Mouse (Mus musculus): Measurements from ENCODE around the gene 1700069L16Rik. TPM values are rescaled to one million over a fixed set of nuclear protein-coding genes. Genes with fewer than 3 reads are reported as not detected.

1700069L16Rik gene
- total RNA-seq (2021): not detected
- long read RNA-seq, experiment 1: 0 reads
- long read RNA-seq, experiment 2: 0 reads

DNA sequence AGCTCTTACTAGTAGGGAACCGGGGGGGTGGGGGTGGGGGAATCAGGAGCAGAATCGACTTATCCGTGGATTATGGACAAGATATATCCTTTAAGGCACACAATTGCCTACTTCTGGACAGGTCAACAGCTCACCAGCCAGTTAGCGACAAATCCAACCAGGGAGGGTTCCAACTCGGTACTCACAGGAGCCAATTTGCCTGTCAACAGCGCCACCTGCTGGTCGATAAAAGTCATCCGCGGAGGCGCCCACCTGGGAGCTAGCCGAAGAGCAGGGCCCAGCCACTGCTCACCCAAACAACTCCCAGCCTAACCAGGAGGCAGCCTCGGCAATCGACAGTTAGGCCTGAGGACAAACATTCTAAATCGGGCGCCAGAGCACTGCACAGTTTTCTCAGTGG is at the start of gene 1700069L16Rik:
Gene 1700069L16Rik, minus strand, starts transcription at position 327 of the 400 bp plus-strand sequence.
- peak; percentile 79 to 93 for DNase-seq

DNA sequence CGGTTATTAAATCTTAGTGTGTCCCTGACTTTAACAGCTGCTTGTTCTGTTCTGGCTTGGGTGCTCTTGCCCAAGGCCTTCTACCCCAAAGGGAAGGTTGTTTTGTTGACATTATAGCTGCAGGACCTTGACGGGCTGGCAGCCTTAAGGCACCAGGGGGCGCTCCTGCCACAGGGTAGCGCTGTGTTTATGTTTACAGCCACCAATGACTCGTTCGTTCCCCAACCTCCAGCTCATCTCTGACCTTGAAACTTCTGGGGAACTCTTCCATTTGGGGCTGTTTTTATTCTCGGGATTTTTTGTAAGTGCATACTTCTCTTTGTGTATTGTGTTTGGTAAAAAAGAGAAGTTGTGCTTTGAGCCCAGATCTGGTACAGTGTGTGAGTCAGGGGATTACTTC is 49.1 kb upstream of the 1700069L16Rik start:
- peak; percentile 86 to 94 for DNase-seq

- DNase-seq: peak in 1 of 2 experiments; percentile 55
Observed at GRCm38 (mm10) chr5:113772905-113773519, 48.4 kb upstream of the 1700069L16Rik start.

DNA sequence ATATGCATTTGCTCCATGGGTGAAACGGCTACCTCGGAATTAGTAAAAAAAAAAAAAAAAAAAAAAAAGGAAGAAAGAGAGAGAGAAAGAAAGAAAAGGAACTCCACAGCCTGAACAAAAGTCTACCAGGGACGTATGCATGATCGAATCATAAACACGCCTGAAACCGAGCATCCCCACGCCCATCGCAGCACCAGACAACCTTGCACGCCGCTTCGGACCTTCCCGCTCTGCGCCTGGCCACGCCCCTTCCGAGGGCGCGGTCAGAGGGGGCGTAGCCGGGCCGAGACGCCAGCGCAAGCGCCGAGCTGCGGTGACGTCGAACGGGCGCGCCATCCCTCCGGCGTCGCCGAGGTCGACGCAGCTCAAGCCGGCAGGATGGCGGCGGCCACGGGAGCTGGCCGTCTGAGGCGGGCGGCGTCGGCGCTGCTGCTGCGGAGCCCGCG is 47.9 kb upstream of the 1700069L16Rik start, which contains the start of the genes Sart3 and Iscu:
Gene Sart3, minus strand, starts transcription at position 61 of the 446 bp plus-strand sequence.
Gene Iscu, plus strand, starts transcription at position 299 of the 446 bp plus-strand sequence.
- peak; percentile 95 to 96 for DNase-seq

GRCm38 (mm10) chr5:113771213-113772162 is 46.9 kb upstream of the 1700069L16Rik start:
- DNase-seq: peak; percentile 91 to 93

DNA sequence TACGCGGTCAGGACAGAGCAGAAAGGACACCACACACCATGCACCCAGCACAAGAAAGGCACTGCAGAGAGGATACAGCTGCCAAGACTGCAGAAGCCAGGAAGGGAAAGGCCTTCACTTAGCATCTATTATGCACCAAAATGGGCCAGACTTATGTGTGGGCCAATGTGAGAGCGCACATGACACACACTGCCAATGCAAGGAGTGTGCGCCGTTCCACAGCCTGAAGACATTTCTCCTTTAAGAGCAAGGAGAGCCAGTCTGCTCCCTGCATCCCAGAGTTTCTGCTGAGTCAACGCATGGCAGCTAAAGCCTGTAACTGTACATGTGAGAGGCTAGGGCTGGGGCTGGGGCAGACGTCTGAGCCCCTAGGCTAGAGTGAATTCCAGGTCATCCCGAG is 44.2 kb upstream of the 1700069L16Rik start:
- no peak for DNase-seq

- DNase-seq: no peak
Observed at GRCm38 (mm10) chr5:113765641-113766526, 41.3 kb upstream of the 1700069L16Rik start.

- no peak for DNase-seq
Observed at GRCm38 (mm10) chr5:113764426-113764825, 39.9 kb upstream of the 1700069L16Rik start.

- DNase-seq: no peak
Observed at GRCm38 (mm10) chr5:113761585-113761984, 37.0 kb upstream of the 1700069L16Rik start.

DNA sequence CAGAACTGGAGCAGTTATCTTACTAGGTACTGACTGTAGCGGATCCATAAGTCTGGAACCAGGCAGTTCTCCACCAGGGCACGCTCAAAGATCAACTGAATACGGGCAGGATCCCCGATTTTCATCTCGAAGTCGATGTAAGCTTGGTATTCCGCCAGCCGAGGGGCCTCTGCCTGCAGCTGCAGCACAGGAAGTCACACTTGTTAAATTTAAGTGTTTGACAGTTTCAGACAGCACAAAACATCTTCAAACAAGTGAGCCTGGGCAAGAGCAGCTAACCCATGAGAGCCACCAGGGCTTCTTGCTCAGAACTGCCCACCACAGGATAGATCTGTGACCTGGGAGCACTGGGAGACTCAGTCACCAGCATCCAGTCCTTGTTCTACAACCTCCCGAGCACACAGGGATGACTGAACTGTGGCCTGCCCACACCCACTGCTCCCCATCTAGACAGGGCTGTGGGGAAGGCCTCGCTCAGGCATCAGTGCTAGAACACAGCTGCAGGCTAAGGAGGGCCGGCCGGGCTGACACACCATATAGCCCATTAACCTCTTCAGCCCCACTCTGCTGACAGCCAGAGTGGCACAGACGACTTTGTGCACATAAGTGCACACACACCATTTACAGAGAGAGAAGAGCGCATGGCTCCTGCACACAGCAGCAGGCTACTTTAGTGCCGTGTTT is 30.9 kb upstream of the 1700069L16Rik start:
- no peak for DNase-seq

GRCm38 (mm10) chr5:113751521-113752157 is 27.1 kb upstream of the 1700069L16Rik start:
- no peak for DNase-seq

DNA sequence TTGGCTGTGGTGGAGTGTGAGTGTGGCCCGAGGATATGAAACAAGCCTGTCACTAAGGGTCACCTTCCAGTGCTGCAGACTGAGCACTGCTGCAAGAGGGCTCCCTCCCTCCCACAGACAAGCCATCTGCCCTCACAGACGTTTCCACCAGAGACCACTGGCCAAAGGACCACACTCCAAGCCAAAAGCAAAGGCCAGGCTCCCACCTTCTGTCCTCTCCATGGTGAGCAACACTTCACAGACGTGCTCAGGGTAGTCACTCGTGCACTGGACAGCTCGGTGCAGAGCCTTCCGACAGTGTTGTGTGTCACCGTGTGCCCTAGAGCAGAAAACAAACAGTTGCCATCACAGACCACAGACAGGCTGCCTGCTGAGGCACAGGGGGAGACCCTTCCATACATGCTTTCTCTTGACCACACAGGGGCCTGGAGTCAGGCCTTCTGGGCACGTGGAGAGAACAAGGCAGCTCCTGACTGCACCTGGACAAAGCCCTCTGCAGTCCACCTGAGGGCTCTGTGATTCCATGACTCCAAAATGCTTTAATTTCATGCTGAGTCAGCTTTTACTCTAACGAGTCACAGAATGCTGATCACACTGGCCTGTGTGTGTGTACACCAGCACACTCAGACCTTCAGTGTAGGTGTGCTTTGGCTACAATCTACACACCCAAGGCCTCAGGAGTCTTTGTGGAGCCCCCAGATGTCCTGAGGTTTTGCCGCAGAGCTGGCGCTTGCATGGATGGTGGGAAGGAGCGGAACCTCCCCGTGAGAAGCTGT is 24.2 kb upstream of the 1700069L16Rik start:
- no peak for DNase-seq

DNA sequence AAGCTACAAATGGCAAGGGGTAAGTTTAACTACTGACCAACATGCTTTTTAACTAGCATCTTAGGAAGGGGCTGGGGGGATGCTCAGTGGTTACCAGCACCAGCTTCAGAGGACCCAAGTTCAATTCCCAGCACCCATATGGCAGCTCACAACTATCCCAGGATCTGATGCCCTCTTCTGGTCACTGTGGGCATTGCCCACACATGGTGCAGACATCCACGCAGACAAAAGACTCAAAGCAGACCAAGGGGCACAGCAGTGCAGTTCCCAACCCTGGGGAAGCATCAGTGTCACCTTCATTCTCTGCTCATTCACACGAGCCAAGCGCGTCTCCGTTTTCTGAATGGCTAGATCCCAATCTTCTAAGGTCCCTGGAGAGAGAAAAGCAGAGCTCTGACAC is 23.1 kb upstream of the 1700069L16Rik start:
- DNase-seq: no peak

DNA sequence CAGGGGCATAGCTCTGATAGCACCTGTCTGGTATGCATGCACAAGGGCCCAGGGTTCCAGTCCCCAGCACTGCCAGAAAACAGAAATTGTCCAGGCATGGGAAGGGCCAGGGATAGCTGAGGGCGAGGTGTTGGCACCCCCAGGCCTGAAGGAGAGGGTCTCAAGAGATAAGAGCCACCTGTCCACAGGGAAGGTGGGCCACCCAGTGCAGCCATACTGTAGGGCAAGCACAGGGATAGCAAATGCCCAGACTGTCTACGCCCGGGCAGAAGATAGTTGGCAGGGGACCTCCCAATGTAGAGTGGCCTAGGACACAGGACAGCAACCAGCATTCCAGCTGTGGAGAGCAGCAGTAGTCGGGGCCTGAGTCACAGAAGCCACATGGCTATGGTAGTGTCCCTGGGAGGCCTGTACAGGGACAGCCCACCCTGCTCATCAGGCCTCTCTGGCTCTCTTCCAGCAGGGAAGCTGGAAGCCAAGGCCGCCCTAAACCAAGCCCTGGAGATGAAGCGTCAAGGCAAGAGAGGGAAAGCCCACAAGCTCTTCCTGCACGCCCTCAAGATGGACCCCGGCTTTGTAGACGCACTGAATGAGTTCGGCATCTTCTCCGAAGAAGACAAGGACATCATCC is 13.2 kb upstream of the 1700069L16Rik start:
- no peak for DNase-seq

DNA sequence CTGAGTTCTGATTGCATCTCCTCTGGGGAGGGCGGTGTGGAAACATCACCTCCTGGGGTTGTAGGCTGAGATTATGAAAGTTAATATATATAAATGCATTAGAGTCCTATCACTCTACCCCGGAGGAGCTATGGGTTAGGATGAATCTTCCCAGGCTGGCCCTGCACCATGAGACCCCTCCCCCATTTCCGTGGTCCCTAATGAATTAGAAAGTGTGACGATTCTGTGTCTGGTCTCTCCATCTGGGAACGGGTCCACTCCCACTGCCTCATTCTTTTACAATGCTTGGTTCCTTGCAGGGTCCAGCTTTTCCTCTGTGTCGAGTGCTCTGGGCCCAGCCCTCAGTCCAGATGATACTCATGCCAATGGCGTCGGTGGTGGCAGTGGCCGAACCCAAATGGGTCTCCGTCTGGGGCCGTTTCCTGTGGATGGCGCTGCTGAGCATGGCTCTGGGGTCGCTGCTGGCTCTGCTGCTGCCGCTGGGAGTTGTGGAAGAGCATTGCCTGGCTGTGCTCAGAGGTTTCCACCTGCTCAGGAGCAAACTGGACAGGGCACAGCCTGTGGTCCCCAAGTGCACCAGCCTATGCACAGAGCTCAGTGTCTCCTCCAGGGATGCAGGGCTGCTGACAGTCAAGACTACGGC is 12.1 kb upstream of the 1700069L16Rik start:
- peak in 1 of 2 experiments; percentile 11 for DNase-seq

- no peak for DNase-seq
Observed at GRCm38 (mm10) chr5:113736113-113736502, 11.5 kb upstream of the 1700069L16Rik start.

GRCm38 (mm10) chr5:113735345-113736112 is 11.0 kb upstream of the 1700069L16Rik start, which contains the start of gene Ficd:
TSS of gene Ficd (plus strand) at chr5:113735803.
- DNase-seq: peak; percentile 92 to 96

GRCm38 (mm10) chr5:113735023-113735344 is 10.4 kb upstream of the 1700069L16Rik start:
- DNase-seq: no peak
